Mouse (Mus musculus) neural tube, embryonic 14.5 days (tissue): Measurements from ENCODE around the gene Ubl5. TPM values are rescaled to one million over a fixed set of nuclear protein-coding genes. Genes with fewer than 3 reads are reported as not detected.

ENCODE experiments used
- ATAC-seq: fragments of 200-750 bp; cut with Nextera tagmentation; 2 replicates; pipeline ENCODE4 v1.8.0; 2017; ENCODE audit warnings: low read depth, mild to moderate bottlenecking, moderate TSS enrichment, moderate library complexity
- H3K27ac ChIP-seq: fragments of 300-500 bp; sonication (generic); 2 replicates; pipeline ENCODE4 v1.5.1; 2014; ENCODE audit warnings: low read depth, mild to moderate bottlenecking, control low read depth, low read length, moderate library complexity, mixed read lengths
- H3K27me3 ChIP-seq: fragments of 300-500 bp; sonication (generic); 2 replicates; pipeline ENCODE4 v1.6.1; 2014; ENCODE audit warnings: low read length; ENCODE audit not compliant: control insufficient read depth, insufficient read depth
- H3K36me3 ChIP-seq: fragments of 300-500 bp; sonication (generic); 2 replicates; pipeline ENCODE4 v1.6.1; 2014; ENCODE audit warnings: low read length, mixed read lengths; ENCODE audit not compliant: control insufficient read depth, insufficient read depth
- H3K4me1 ChIP-seq: fragments of 300-500 bp; sonication (generic); 2 replicates; pipeline ENCODE4 v1.6.1; 2014; ENCODE audit warnings: low read length; ENCODE audit not compliant: control insufficient read depth, insufficient read depth
- H3K4me2 ChIP-seq: fragments of 300-500 bp; sonication (generic); 2 replicates; pipeline ENCODE4 v1.6.1; 2014; ENCODE audit warnings: mild to moderate bottlenecking, low read depth, low read length, control low read depth
- H3K4me3 ChIP-seq: fragments of 300-500 bp; sonication (generic); 2 replicates; pipeline ENCODE4 v1.5.1; 2014; ENCODE audit warnings: low read depth, low read length, control low read depth, mixed read lengths
- H3K9ac ChIP-seq: fragments of 300-500 bp; sonication (generic); replicated peaks from 2 replicates; pipeline ENCODE4 v1.6.1; 2014; ENCODE audit warnings: low read depth, mild to moderate bottlenecking, control low read depth, low read length, mixed read lengths
- H3K9me3 ChIP-seq: fragments of 300-500 bp; sonication (generic); 2 replicates; pipeline ENCODE4 v1.6.1; 2016; ENCODE audit warnings: low read length; ENCODE audit not compliant: control insufficient read depth
- WGBS: fragments of 180-500 bp; shearing (Covaris S2); extraction: QIAGEN DNeasy Blood & Tissue Kit; methylation state at CpG from one replicate; pipeline ENCODE4 v1.1.7; 2014; 5-methylcytosine and 5-hydroxymethylcytosine counted together
- polyA plus RNA-seq: library from polyadenylated mRNA; unstranded; fragments of >200 nt; fragmentation: Nextera tagmentation; extraction: Ambion mirVana; gene quantifications from 2 replicates; pipeline ENCODE4 v1.2.1, GENCODE M21; 2014

The Ubl5 gene
- polyA plus RNA-seq, 1 experiment from 2014 or later = 488 TPM

DNA sequence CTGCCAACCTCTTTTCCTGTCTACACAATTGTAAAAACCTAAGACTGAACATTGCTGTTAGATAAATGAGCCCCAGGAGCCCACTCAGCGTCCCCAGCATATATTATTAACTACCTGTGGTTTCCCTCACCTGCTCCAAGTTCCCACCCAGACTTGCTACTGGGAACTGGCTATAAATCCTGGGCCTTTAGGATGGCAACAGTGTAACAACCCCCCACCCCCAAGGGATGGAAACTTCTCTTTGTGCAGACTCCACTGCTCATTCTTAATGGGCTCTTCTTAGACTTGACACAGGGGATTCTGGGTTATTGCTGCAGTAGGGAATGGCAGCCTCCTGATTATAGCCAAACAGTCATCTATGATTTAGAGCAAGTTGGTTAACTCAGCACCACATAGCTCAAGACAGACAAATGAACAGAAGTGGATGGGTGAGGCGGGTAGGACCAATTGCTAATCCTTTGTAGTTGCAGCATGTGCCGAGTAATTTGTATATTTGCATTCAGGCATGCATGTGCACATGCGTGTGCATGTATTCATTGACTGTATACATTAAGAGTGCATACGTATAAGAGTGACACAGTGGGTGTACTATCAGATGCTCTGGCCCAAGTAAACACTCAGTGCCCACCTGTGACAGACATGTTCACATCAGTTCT lies 22.4 kb downstream of the Ubl5 start:
- Histone ChIP-seq H3K36me3 (0 out of 2 replicates have a peak, but pooled peaks cover 8% of the 10 kb centered on the region), H3K27ac (peak overlapping the region; percentile 87), H3K4me2 (no peak overlapping the region), H3K9ac (no peak overlapping the region), H3K4me3 (no peak overlapping the region), H3K27me3 (no peaks in the 10 kb centered on the region), H3K9me3 (no peaks in the 10 kb centered on the region), H3K4me1 (peaks cover 40% of the 10 kb centered on the region)
- WGBS = 50% methylated on average over 5 of the region's 5 CpGs
- ATAC-seq = peak; percentile 19; the same call in 1 of the 2 replicates

DNA sequence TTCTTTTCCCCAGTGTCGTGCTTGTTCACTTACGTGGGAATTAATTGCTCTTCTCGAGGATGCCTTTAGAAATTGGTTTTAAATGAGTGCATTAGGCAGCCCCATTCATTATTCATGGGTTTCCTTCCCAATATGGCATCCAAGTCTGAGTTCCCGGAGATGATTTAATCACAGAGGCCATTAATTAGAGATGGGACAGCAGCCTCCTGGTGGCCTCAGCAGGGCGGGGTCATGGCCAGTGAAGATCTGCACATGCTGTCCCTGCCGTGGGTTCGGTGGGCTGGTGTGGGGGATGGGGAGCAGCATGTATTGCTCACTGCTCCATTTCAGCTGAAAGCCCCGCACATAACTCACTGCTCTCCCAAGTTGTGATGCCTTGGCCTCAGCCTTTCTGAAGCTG lies 23.2 kb downstream of the Ubl5 start:
- peak overlapping the region; percentile 87 for H3K27ac ChIP-seq
- ATAC-seq = no peak

GRCm38 (mm10) chr9:20666510-20667034 lies 23.9 kb downstream of the Ubl5 start:
- no peak for ATAC-seq
- no peak overlapping the region for H3K4me2 ChIP-seq
- no peak overlapping the region for H3K4me3 ChIP-seq
- H3K36me3 ChIP-seq = 0 out of 2 replicates have a peak, but pooled peaks cover 6% of the 10 kb centered on the region
- no peak overlapping the region for H3K9ac ChIP-seq
- 15% methylated on average over 7 of the region's 7 CpGs for WGBS
- no peak overlapping the region; the same call in 1 of the 2 replicates for H3K27ac ChIP-seq
- no peaks in the 10 kb centered on the region for H3K27me3 ChIP-seq
- peaks cover 40% of the 10 kb centered on the region for H3K4me1 ChIP-seq
- H3K9me3 ChIP-seq = no peaks in the 10 kb centered on the region

More for the DNA sequence above, 23.2 kb downstream of the Ubl5 start:
- Histone ChIP-seq H3K4me1 (peaks cover 40% of the 10 kb centered on the region), H3K36me3 (0 out of 2 replicates have a peak, but pooled peaks cover 8% of the 10 kb centered on the region), H3K4me2 (no peak overlapping the region), H3K27me3 (no peaks in the 10 kb centered on the region), H3K9me3 (no peaks in the 10 kb centered on the region), H3K4me3 (no peak overlapping the region), H3K9ac (no peak overlapping the region)
- WGBS = 11% methylated on average over 8 of the region's 8 CpGs

- 93% methylated on average over 22 of the region's 22 CpGs for WGBS
- Histone ChIP-seq H3K27ac (no peak overlapping the region), H3K4me3 (no peak overlapping the region), H3K27me3 (no peaks in the 10 kb centered on the region), H3K9me3 (no peaks in the 10 kb centered on the region), H3K4me2 (no peak overlapping the region), H3K36me3 (0 out of 2 replicates have a peak, but pooled peaks cover 3% of the 10 kb centered on the region), H3K9ac (no peak overlapping the region), H3K4me1 (peaks cover 30% of the 10 kb centered on the region)
- no peak for ATAC-seq
Observed at GRCm38 (mm10) chr9:20668065-20668464, 25.4 kb downstream of the Ubl5 start.

- Histone ChIP-seq H3K27ac (no peak overlapping the region), H3K36me3 (no peaks in the 10 kb centered on the region), H3K9ac (no peak overlapping the region), H3K4me3 (no peak overlapping the region), H3K4me1 (no peaks in the 10 kb centered on the region), H3K9me3 (no peaks in the 10 kb centered on the region), H3K27me3 (no peaks in the 10 kb centered on the region), H3K4me2 (no peak overlapping the region)
- 85% methylated on average over 16 of the region's 16 CpGs for WGBS
- no peak for ATAC-seq
Observed at GRCm38 (mm10) chr9:20672047-20672446, 29.4 kb downstream of the Ubl5 start.

DNA sequence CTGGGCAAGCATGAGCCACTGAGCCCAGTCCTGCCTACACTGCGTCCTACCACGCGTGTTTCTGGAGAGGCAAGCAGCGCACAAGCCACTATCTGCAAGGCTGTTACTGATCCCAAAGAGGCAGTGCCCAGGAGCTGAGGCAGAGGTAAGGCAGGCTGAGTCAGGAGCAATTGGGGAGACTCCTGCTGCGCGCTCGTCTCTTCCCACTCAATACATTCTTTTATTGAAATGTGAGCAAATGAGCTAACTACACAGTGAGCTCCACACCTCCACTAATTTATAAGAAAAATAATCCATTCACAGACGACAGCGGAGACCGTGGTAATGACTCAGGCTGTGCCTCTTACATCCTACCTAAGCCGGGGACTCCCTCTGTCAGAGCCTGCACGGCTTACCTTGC lies 35.2 kb downstream of the Ubl5 start:
- 90% methylated on average over 12 of the region's 12 CpGs for WGBS
- no peak overlapping the region for H3K27ac ChIP-seq
- no peaks in the 10 kb centered on the region for H3K9me3 ChIP-seq
- no peak overlapping the region for H3K4me2 ChIP-seq
- H3K36me3 ChIP-seq = no peaks in the 10 kb centered on the region
- no peak for ATAC-seq
- H3K27me3 ChIP-seq = no peaks in the 10 kb centered on the region
- H3K4me1 ChIP-seq = no peaks in the 10 kb centered on the region; the same call in 1 of the 2 replicates
- no peak overlapping the region for H3K9ac ChIP-seq
- H3K4me3 ChIP-seq = no peak overlapping the region

DNA sequence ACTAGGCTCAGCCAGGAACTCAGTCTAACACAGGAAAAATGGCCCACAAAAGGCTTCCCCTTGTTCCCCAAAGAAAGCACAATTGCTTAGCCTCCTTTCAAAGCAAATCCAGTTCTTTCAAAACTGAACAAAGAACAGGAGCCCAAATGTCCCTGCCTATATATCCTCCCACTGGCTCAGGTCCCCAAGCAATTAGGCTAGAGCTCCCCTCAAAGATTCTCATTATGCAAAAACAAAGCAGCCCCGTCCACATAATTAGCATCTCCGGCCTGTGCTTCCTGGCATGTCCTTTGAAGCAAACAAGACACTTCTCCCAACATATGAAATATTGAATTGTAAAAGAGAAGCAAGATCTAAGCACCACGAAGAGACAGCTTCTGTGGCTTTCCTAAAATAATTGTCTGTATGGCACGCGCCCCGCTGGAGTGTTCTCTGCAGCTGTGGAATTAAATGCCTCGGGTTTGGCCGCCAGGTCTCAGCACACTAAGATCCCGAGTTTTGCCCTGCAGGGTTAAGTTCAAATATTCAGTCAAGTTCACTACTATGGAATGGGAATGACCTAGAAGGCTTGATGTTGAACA lies 37.8 kb downstream of the Ubl5 start:
- H3K27ac ChIP-seq = no peak overlapping the region

GRCm38 (mm10) chr9:20681546-20682388 lies 39.1 kb downstream of the Ubl5 start:
- H3K27ac ChIP-seq = peak overlapping the region; percentile 44; the same call in 1 of the 2 replicates
- 53% methylated on average over 6 of the region's 7 CpGs for WGBS
- no peaks in the 10 kb centered on the region for H3K27me3 ChIP-seq
- H3K9ac ChIP-seq = no peak overlapping the region
- H3K4me2 ChIP-seq = no peak overlapping the region
- H3K9me3 ChIP-seq = no peaks in the 10 kb centered on the region
- ATAC-seq = peak; percentile 52; the same call in 1 of the 2 replicates
- no peaks in the 10 kb centered on the region; the same call in 1 of the 2 replicates for H3K4me1 ChIP-seq
- H3K36me3 ChIP-seq = no peaks in the 10 kb centered on the region
- no peak overlapping the region for H3K4me3 ChIP-seq

More for the DNA sequence above, 37.8 kb downstream of the Ubl5 start:
- no peak for ATAC-seq
- H3K27me3 ChIP-seq = no peaks in the 10 kb centered on the region
- H3K36me3 ChIP-seq = no peaks in the 10 kb centered on the region
- H3K9me3 ChIP-seq = no peaks in the 10 kb centered on the region
- H3K4me2 ChIP-seq = no peak overlapping the region
- H3K4me3 ChIP-seq = no peak overlapping the region
- no peak overlapping the region for H3K9ac ChIP-seq
- no peaks in the 10 kb centered on the region; the same call in 1 of the 2 replicates for H3K4me1 ChIP-seq
- 55% methylated on average over 9 of the region's 9 CpGs for WGBS
